Mouse (Mus musculus) CD4-positive helper T cell, adult 2 months (primary cell): ENCODE measurements at regions not wholly inside any gene's neighbourhood (a gene's known extent, or its start where the extent isn't known, plus 50 kb on each side); places are given as distances from the start of the nearest gene placed in this dataset.

ENCODE experiments used
- DNase-seq: peaks from one replicate; pipeline ENCODE4 v3.0.0-alpha.2; 2012; ENCODE audit warnings: low read depth, missing footprints, low spot score

- no peak for DNase-seq
These were observed 69.0 kb upstream of the Ercc4 start for GRCm38 (mm10) chr16:13040312-13041100.

DNA sequence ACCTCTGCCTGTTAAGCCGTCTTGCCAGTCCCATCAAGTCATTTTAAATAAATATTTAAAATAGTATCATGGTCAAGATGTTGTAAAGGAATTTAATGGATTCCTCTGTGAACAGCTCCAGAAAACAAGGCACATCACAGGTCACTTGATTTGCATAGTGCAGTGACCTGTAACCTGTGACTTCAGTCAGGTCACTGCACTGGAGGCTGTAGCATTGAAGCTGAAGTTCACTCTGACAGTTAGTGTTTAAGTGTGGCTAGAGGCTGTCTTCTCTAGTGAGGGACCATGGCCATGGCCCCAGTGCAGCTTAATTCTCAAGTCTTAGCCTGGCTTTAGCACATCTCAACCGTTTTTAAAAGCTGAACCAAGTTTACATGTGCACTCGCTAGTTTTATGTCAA, 68.1 kb upstream of the Ercc4 start:
- no peak for DNase-seq

DNA sequence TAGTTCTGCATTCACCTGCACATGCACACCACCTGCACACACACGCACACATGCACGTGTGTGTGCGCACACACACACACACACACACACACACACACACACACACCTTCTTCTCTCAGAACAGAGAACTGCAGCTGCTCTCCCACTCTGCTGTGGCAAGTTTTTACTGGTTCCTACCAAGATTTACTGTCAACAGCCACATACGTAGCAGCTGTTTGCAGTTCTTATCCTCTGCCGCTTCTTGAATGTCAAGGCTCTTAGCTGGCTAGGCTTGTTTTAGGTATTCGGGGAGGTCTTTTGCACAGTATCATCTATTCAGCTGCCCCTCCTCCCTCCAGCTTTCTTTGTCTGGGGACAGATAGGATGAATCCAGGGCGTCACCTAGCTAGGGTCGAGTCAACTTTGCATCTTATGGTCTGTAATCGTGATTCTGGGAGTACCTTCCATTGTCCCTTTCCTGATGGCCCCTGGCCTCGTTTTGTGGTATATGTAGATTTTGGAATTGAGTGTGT, 64.3 kb upstream of the Ercc4 start:
- no peak for DNase-seq

GRCm38 (mm10) chr16:13046366-13047120, 62.9 kb upstream of the Ercc4 start:
- DNase-seq: no peak

- DNase-seq: no peak
These were observed 60.2 kb upstream of the Ercc4 start for GRCm38 (mm10) chr16:13049321-13049720.

DNA sequence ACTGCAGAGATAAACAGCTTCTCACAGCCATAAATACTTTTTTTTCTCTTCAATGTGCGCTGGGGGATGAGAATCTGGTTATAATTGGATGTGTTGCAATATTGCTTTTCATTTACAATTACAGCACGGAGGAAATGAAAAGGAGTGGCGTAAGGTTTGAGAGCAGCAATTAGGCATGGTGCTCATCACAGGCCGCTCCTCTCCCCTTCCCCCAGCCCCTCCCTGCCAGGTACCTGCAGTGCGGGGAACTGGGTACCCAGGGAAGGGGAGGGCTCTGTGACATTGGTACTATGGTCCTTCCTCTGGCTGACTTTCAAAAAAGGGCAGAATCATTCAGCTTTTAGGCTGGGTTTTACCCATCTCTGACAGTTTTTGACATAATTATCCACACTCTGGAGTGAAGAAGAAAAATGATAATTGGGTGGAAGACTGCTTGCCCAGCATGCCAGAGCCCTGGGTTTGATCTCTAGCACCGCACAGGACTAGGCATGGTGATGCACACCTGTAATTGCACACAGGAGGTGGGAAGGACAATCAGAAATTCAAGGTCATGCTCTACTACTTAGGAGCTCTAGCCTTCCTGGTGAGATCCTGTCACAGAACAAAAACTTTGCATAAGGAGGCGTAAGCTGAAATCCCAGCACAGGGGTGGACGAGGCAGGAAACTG, 59.1 kb upstream of the Ercc4 start:
- DNase-seq: no peak

DNA sequence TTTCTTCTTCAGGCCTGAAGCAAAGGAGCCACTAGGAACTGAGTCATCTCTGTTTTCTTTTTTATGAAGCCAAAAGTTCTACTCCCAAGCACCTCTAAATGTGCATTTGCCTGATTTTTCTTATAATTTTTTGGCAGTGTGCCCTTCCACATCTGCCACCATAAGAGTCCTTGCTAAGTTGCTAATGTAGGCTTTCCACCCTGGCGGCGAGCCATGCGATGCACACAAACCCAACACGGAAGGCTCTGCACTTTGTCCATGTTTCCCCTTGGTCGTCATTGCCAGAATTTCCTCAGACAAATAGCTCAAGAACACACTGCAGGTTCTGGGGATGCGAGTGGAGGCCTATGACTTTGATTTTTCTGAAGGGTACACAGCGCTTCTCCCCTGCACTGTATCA, 54.5 kb upstream of the Ercc4 start:
- no peak for DNase-seq
